Mouse (Mus musculus) layer of hippocampus, postnatal 14 days (tissue): ENCODE measurements around the gene Olfr1441. TPM values are rescaled to one million over a fixed set of nuclear protein-coding genes. Genes with fewer than 3 reads are reported as not detected.

ENCODE experiments used
- DNase-seq, 2 experiments: peaks; one replicate each; pipeline ENCODE4 v3.0.0; 2021 to 2022; ENCODE audit warnings: low spot score in 2 of 2, mixed read lengths in 1 of 2
- long read RNA-seq, 2 experiments: library from polyadenylated mRNA; stranded (forward); transcript quantifications; one replicate each; pipeline ENCODE4 v2.0.0; 2021
- total RNA-seq, 2 experiments: library from RNA; stranded (reverse); gene quantifications; 2 replicates each; pipeline ENCODE4 v1.2.3; 2021

Olfr1441 gene
- not detected for total RNA-seq
- long read RNA-seq, experiment 1, result 0 reads
- long read RNA-seq, experiment 2, result 0 reads

DNA sequence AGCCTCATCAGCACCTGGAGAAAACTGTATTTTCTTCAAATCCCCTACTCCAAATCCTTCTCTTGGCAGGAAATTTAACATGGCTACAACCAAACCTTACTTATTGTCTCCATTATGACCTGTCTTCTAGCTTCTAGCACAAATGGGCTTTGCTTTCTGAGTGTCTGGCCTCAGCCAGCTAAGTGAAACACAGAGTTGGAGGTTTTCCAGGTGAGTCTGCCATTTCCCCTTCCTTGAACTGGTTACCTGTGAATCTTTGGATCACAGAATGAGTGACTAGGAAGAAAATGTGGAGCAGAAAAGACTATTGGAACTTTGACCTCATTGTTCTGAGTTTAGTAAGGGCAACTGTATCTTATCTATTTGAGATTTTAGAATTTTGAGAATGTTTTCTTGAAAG lies at the start of gene Olfr1441:
TSS of gene Olfr1441 (plus strand) at position 73 of the 400 bp plus-strand sequence.
- no peak for DNase-seq

DNA sequence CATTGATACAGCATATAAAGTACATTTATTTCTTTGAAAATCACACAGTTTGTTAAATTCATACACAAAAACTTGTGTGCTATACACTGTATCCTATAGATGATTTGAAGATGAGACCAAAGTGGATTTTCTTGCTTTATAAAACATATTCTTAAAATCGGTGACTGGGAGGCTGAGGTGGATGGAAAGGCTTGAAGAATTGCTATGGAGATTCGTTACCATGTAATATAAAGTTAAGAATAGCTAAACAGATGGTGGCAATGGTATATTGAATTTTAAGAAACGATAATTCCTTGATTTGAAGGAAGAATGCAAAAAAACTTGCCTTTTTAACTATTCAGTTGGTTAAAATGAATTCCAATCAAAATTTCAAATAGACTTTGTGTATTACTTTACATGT lies 44.2 kb upstream of the Olfr1441 start:
- DNase-seq, result no peak

- peak; percentile 65 to 90 for DNase-seq
Observed at GRCm38 (mm10) chr19:12374465-12375025, 42.7 kb upstream of the Olfr1441 start.

GRCm38 (mm10) chr19:12386979-12387378 lies 30.3 kb upstream of the Olfr1441 start, which contains the start of gene Olfr1440:
TSS of gene Olfr1440 (plus strand) at chr19:12387279.
- DNase-seq, result no peak

- no peak for DNase-seq
Observed at GRCm38 (mm10) chr19:12413737-12414136, 3.5 kb upstream of the Olfr1441 start.

GRCm38 (mm10) chr19:12418312-12418711 lies 1.1 kb downstream of the Olfr1441 start:
- no peak for DNase-seq

- no peak for DNase-seq
Observed at GRCm38 (mm10) chr19:12420555-12420954, 3.3 kb downstream of the Olfr1441 start.

GRCm38 (mm10) chr19:12421680-12422079 lies 4.4 kb downstream of the Olfr1441 start:
- DNase-seq, result no peak

GRCm38 (mm10) chr19:12427101-12427500 lies 9.9 kb downstream of the Olfr1441 start:
- no peak for DNase-seq

DNA sequence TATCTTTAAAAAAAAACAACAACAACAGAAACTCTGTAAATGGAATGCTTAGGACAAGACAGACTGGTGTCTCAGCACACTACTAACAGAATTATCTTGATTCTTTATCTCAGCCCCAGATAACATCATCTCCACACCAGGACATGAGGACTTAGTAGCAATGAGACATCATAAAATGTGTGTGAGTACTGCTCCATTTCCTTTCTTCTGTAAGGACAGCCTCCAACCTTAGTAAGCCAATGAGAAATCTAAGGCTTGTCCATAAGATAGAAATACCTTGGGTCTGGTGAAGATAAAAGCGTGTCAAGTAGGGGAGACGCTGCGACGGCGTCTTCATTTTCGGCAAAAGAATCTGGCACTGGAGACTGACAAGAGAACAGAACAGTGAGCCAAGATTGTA lies 10.4 kb downstream of the Olfr1441 start, which contains the start of gene Pfpl:
TSS of gene Pfpl (plus strand) at position 301 of the 400 bp plus-strand sequence.
- DNase-seq, result no peak

DNA sequence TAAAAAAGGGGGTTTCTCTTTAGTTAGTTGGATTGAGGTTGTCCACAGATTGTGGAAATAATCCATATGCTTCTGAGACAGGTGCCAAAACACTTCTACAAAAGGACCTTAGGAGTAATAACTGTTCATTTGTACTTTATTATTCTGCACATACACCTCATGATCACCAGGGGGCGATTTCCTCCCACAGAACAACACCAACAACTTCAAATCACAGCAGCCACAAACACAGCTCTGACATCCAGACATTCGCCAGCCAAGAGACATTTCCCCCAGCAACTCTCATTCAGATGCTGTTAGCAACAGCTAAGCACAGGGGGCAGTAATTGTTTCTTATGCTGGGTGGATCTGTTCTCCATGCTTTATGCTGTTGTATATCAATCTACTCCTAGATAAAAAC lies 15.8 kb downstream of the Olfr1441 start:
- peak; percentile 13 to 54 for DNase-seq

GRCm38 (mm10) chr19:12435011-12435416 lies 17.8 kb downstream of the Olfr1441 start:
- no peak for DNase-seq

DNA sequence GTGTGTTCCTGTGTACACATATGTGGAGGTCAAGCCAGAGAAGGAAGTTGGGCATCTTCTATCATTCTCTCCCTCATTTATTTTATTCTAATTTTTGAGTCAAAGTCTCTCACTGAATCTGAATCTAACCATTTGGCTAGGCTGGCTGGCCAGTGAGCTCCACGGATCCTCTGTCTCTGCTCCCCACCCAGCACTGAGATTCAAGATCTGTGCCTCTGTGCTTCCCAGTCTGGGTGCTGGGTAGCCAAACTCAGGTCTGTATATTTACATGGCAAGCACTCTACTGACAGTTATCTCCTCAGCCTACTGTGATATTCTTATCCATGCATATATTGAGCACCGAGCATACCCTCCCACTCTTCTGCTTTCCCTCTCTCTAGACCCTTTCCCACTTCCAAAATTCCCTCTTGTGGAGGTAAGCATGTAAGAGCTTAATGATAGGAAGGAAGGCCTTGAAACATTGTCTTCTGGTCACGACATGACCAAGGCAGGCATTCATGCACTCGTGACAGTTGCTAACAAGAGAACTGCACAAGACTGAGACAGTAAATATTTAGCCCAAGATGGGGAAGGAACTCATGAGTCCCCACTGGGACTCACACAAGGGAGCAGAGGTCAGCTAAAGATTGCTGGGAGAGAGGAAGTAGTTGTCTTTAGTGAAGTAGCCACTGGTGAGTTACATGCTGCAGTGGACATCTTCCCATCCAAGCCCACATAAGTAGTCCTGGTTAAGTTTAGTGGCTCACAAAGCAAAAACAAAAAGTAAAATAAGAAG lies 18.7 kb downstream of the Olfr1441 start:
- no peak for DNase-seq

GRCm38 (mm10) chr19:12439581-12439980 lies 22.3 kb downstream of the Olfr1441 start:
- no peak for DNase-seq

DNA sequence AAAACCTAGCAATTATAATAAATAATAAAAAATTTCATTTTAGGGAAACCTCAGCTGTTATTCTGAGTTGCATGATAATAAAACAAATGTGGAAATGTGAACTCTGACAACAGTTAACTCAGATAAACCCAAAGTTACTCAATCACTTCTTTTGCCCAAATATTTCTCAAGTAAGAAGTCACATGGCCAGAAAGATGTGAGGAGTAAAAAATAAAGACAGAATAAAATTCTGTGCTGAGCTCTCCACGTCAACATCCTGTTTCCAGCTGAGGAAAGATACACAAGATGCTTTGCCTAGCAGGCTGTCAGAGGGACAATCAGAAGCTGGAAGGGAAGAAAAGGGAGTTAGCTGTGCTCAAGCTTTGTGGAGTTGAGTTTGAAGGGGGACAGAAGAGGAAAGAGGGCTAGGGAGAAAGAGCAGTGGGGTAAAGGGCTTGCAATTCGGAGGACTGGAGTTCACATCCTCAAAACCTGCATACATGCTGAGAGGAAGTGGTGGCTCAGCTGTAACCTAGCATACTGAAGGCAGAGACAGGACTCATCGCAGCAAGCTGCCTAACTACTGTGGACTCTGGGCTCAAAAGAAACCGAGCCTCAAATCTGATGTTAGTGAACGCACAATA lies 23.0 kb downstream of the Olfr1441 start:
- no peak for DNase-seq

GRCm38 (mm10) chr19:12442560-12442959 lies 25.3 kb downstream of the Olfr1441 start:
- DNase-seq, result no peak

DNA sequence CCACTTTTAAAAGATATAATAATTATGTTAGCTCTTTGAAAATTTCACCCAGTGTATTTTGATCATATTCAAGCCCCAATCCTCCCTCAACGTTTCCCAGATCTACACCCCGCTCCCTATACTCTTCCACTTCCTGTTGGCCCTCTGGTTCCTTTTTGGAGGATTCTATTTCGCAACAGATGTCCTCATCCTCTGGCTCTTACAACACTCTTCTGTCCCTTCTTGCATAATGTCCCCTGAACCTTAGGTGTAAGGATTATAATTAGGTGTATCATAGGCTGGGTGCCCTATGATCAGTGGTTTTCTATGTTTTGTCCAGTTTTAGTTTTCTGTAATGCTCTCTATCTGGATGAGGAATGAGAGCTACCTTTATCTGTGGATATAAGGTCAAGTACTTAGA lies 27.8 kb downstream of the Olfr1441 start:
- DNase-seq, result no peak

DNA sequence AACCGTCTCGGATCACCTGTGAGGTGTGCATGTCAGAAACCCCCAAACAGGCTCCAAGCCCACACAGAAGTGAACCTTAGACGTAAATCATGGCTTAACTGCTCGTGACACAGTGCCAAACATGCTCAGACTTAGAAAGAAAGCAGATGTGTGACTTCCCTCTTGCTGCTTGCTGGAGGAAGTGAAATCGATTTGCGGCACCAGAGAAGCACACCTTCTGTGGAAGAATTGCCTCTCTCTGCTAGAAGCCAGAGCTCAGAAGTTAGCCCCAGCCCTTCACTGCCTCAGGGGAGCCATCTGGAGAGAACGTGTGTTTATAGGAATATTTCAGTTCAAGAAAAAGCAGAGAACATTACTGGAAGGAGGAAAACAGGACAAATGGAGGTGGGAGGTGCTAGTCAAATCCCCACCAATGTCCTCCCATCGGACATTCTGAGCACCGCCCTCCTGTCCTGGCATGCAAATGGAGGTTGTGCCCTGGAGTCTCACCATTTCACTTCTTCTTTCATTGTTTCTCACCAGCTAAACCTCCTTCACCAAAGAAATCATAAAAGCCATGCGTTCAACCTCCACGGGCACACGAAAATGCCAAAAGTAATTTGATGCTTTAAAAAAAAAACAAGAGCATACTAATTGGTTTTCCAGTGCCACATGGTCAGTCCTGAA lies 40.3 kb downstream of the Olfr1441 start:
- DNase-seq, result no peak

GRCm38 (mm10) chr19:12459516-12459915 lies 42.3 kb downstream of the Olfr1441 start:
- no peak for DNase-seq

GRCm38 (mm10) chr19:12460282-12461249 lies 43.3 kb downstream of the Olfr1441 start, which contains the start of gene Mpeg1:
TSS of gene Mpeg1 (plus strand) at chr19:12460779.
- no peak for DNase-seq
